Mouse (Mus musculus) bone marrow, adult 2 months (tissue): ENCODE measurements around the gene Herc1.

Experiments used
- CTCF ChIP-seq: fragments of 200-500 bp; IDR thresholded peaks from 2 replicates; pipeline ENCODE4 v1.5.1; 2011; ENCODE audit warnings: low read length, control low read depth; ENCODE audit not compliant: control insufficient read depth, insufficient read depth
- POLR2A ChIP-seq: fragments of 200-500 bp; IDR thresholded peaks from 2 replicates; pipeline ENCODE4 v1.6.1; 2011; ENCODE audit warnings: low read depth, mild to moderate bottlenecking, control low read depth, low read length, borderline replicate concordance; ENCODE audit not compliant: control insufficient read depth

GRCm38 (mm10) chr9:66505141-66505917 lies 155.1 kb downstream of the Herc1 start:
- TF ChIP-seq CTCF (no peak), POLR2A (no peak)
